Mouse (Mus musculus): ENCODE measurements at regions not wholly inside any gene's neighbourhood (a gene's known extent, or its start where the extent isn't known, plus 50 kb on each side); places are given as distances from the start of the nearest gene placed in this dataset.

DNA sequence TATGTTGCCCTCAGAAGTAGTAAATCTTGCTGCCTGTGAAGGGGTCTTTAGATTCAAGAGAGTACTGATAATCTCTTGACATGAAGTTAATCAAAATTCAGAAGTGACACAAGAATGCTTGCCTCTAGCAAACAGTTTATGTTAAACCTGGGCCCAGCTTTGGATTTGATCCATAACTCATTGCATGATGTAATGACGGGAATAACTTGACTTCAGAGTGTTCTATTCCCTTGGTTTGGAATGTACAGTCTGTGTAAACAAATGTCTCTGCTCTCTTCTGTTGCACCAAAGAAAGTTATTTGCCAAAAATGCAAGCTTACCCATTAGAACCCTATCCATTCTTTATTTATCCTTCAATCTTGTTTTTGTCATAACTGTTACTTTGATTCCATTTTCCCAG, 397.1 kb upstream of the Gpc5 start:
- TF ChIP-seq POLR2A (IDR thresholded peaks at IDR 0.05; ENCODE audit: low read depth, low read length) = no peak
- no peak for TF ChIP-seq CTCF (IDR thresholded peaks at IDR 0.05; ENCODE audit: borderline replicate concordance, insufficient read depth, low read length)
